In the genomic region with DNA sequence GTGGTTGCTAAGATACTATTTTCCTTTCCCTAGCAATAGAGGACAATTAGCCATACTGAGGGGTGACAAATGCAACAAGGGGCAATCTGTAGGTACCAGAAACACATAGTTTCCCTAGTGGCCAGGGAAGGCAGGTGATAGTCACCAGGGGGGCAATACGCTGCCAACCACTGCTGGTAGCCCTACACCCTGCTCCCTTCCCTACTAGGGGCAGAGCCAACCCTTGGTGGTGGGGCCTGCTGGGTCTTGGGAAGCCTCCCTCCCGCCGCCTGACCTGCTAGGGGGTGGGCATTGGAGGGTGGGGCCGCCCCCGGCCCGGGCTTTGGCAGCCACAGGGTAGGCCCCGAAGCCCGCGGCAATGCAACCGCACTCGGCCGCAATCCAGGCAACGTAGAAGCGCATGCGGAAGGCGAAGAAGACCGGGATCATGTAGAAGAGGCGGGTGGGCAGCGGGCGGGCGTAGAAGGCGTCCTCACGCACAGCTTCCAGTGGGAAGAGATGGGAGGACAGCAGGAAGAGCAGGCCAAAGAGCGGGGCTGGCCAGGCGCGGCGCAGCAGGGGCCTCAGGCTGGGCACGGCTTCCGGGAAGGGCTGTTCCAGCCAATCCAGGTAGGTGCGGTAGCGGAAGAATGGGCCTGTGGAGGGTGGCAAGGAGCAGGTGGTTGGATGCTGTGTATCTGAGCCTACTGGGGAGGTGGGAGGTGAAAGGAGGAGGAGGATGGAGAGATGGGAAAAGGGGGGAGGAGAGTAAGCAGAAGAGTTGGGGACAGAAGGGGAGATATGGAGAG, we compare ENCODE assay signal across 16 mouse cellular contexts. TPM values are rescaled to one million over a fixed set of nuclear protein-coding genes. Genes with fewer than 3 reads are reported as not detected.
A peak's percentile ranks its signal among the peaks of the same experiment; 100 is the strongest.
DNase-seq lines count a peak whose midpoint lies in the region; ATAC-seq and TF ChIP-seq lines count a peak whose summit lies in the region.
"Had no signal": no experiment of that assay in that cellular context is flagged by ENCODE, and none has a peak within 500 bp of the region (broad histone marks: within the 10 kb centered on the region; RNA-seq: fewer than 3 reads in every experiment).

No protein-coding gene starts in this region.

- no peaks in the 10 kb centered on the region for H3K9me3 ChIP-seq in forebrain, postnatal 0 days (ENCODE audit: low read length)
- H3K9me3 ChIP-seq in neural tube, embryonic 13.5 days = no peaks in the 10 kb centered on the region
- H3K9me3 ChIP-seq: intestine, embryonic 15.5 days; limb, embryonic 15.5 days; megakaryocyte, embryonic 14.5 days; stomach, embryonic 15.5 days had no signal

- TF ChIP-seq POLR2A in thymus, adult 2 months (IDR thresholded peaks at IDR 0.05; ENCODE audit: control insufficient read depth, extremely low read depth, insufficient read depth, low read length, poor library complexity) = no peak

- no peak overlapping the region for H3K9ac ChIP-seq in forebrain, postnatal 0 days
- peak overlapping the region; percentile 34; the same call in 1 of the 2 replicates for H3K9ac ChIP-seq in neural tube, embryonic 13.5 days
- H3K9ac ChIP-seq: intestine, embryonic 15.5 days; limb, embryonic 15.5 days; lung, embryonic 14.5 days; stomach, embryonic 15.5 days had no signal

- H3K27me3 ChIP-seq in forebrain, postnatal 0 days (ENCODE audit: insufficient read depth, low read length) = no peaks in the 10 kb centered on the region
- no peaks in the 10 kb centered on the region for H3K27me3 ChIP-seq in neural tube, embryonic 13.5 days
- no peaks in the 10 kb centered on the region for H3K27me3 ChIP-seq in thymus, adult 2 months (ENCODE audit: control insufficient read depth, insufficient read depth, low read length)
- H3K27me3 ChIP-seq: CH12.LX; intestine, embryonic 15.5 days; limb, embryonic 15.5 days; megakaryocyte, embryonic 14.5 days; stomach, embryonic 15.5 days had no signal

- H3K27ac ChIP-seq in left cerebral cortex, adult 2 months = peak overlapping the region; percentile 44
- H3K27ac ChIP-seq in forebrain, postnatal 0 days (ENCODE audit: low read depth, low read length) = peak overlapping the region; percentile 71; the same call in 1 of the 2 replicates
- H3K27ac ChIP-seq in neural tube, embryonic 13.5 days (replicated peaks) = no peak overlapping the region
- H3K27ac ChIP-seq in thymus, adult 2 months (ENCODE audit: control insufficient read depth, insufficient read depth, low read length) = no peak overlapping the region
- H3K27ac ChIP-seq: intestine, embryonic 15.5 days; limb, embryonic 15.5 days; stomach, embryonic 15.5 days had no signal

- H3K4me2 ChIP-seq in forebrain, postnatal 0 days (ENCODE audit: low read depth) = no peak overlapping the region
- no peak overlapping the region for H3K4me2 ChIP-seq in neural tube, embryonic 13.5 days
- H3K4me2 ChIP-seq: intestine, embryonic 15.5 days; limb, embryonic 15.5 days; lung, embryonic 14.5 days; stomach, embryonic 15.5 days had no signal

- no peak for ATAC-seq in forebrain, postnatal 0 days
- ATAC-seq in neural tube, embryonic 13.5 days (ENCODE audit: low read depth) = no peak
- ATAC-seq in activated CD4-positive, CD25-positive, alpha-beta regulatory T cell, adult 4 months = no peak
- ATAC-seq: intestine, embryonic 15.5 days had no signal

- intact Hi-C loops in left cerebral cortex, adult 2 months (cut with DNase I) = no loop called here

- no peak for TF ChIP-seq CTCF in left cerebral cortex, adult 2 months (IDR thresholded peaks at IDR 0.05)
- no peak for TF ChIP-seq CTCF in forebrain, postnatal 0 days (IDR thresholded peaks at IDR 0.05; ENCODE audit: low read depth)
- no peak for TF ChIP-seq CTCF in thymus, adult 2 months (IDR thresholded peaks at IDR 0.05; ENCODE audit: borderline replicate concordance, control insufficient read depth, extremely low read depth, insufficient read depth, low read length, poor library complexity)

- no peaks in the 10 kb centered on the region for H3K4me1 ChIP-seq in forebrain, postnatal 0 days (ENCODE audit: insufficient read depth)
- H3K4me1 ChIP-seq in neural tube, embryonic 13.5 days (replicated peaks) = peaks cover 24% of the 10 kb centered on the region
- no peaks in the 10 kb centered on the region for H3K4me1 ChIP-seq in thymus, adult 2 months (replicated peaks; ENCODE audit: control insufficient read depth, insufficient read depth, low read length)
- H3K4me1 ChIP-seq: intestine, embryonic 15.5 days; limb, embryonic 15.5 days; stomach, embryonic 15.5 days had no signal

- DNase-seq in left cerebral cortex, adult 2 months (ENCODE audit: extremely low spot score in 1 of 2, low spot score in 2 of 2) = no peak
- DNase-seq in left cerebral cortex, adult 8-10 months (ENCODE audit: low spot score in 2 of 2) = no peak
- peak; percentile 71 for DNase-seq in cerebellum, adult 9-10 months
- DNase-seq in forebrain, postnatal 0 days = no peak
- no peak for DNase-seq in thymus, adult 2 months
- DNase-seq: adrenal gland, adult 8-10 months; kidney, postnatal 25 days; lung, embryonic 14.5 days; right cerebral cortex, postnatal 4 days had no signal

- H3K4me3 ChIP-seq in left cerebral cortex, adult 2 months = no peak overlapping the region
- H3K4me3 ChIP-seq in forebrain, postnatal 0 days (ENCODE audit: low read depth, low read length) = no peak overlapping the region
- no peak overlapping the region for H3K4me3 ChIP-seq in neural tube, embryonic 13.5 days
- H3K4me3 ChIP-seq in thymus, adult 2 months (ENCODE audit: control insufficient read depth, insufficient read depth, low read length) = no peak overlapping the region
- H3K4me3 ChIP-seq: intestine, embryonic 15.5 days; limb, embryonic 15.5 days; megakaryocyte, embryonic 14.5 days; stomach, embryonic 15.5 days had no signal

- H3K36me3 ChIP-seq in forebrain, postnatal 0 days (ENCODE audit: insufficient read depth) = peaks cover 50% of the 10 kb centered on the region
- peaks cover 47% of the 10 kb centered on the region for H3K36me3 ChIP-seq in neural tube, embryonic 13.5 days
- no peaks in the 10 kb centered on the region for H3K36me3 ChIP-seq in thymus, adult 2 months (ENCODE audit: control insufficient read depth, insufficient read depth, low read length)

- 83% methylated on average over 30 of the region's 31 CpGs for WGBS in forebrain, postnatal 0 days
- WGBS in neural tube, embryonic 13.5 days = 77% methylated on average over 31 of the region's 31 CpGs
- 97% methylated on average over 31 of the region's 31 CpGs for WGBS in thymus, adult 2 months

RNA-seq across cellular contexts. Expression of a gene that starts 7.1 kb away (rescaled TPM):
- total RNA-seq in left cerebral cortex, adult 2 months (2021) = 10 to 100 TPM; 77.0 to 79.0 TPM
- 10 to 100 TPM; 90.2 to 97.5 (median 95.3) TPM for total RNA-seq in left cerebral cortex, adult 8-10 months (2022)
- 291 and 292 TPM in 2 replicates for total RNA-seq in forebrain, postnatal 0 days (2014; rRNA removed)
- 259 and 282 TPM in 2 replicates for polyA plus RNA-seq in forebrain, postnatal 0 days (2015; fragmentation: Nextera tagmentation; extraction: Ambion mirVana)
- 223 and 227 TPM in 2 replicates for polyA plus RNA-seq in neural tube, embryonic 13.5 days (2015; fragmentation: Nextera tagmentation; extraction: Ambion mirVana)
- polyA plus RNA-seq in thymus, adult 2 months (2012; rRNA removed) = 53.6 and 57.6 TPM in 2 replicates
- 10 to 100 TPM in 1 of 2 experiments, 1 to 10 TPM in 1; 7.5 to 10.4 TPM for polyA plus RNA-seq in activated CD4-positive, CD25-positive, alpha-beta regulatory T cell, adult 4 months (2017; shearing (Covaris generic))

RNA-seq across cellular contexts. Expression of a gene that starts 7.7 kb away (rescaled TPM):
- total RNA-seq in left cerebral cortex, adult 2 months (2021) = 100 to 1,000 TPM; 235 to 238 TPM
- 100 to 1,000 TPM; 211 to 222 (median 220) TPM for total RNA-seq in left cerebral cortex, adult 8-10 months (2022)
- total RNA-seq in forebrain, postnatal 0 days (2014; rRNA removed) = 112 and 165 TPM in 2 replicates
- 81.8 and 107 TPM in 2 replicates for polyA plus RNA-seq in forebrain, postnatal 0 days (2015; fragmentation: Nextera tagmentation; extraction: Ambion mirVana)
- polyA plus RNA-seq in neural tube, embryonic 13.5 days (2015; fragmentation: Nextera tagmentation; extraction: Ambion mirVana) = 58.7 and 64.6 TPM in 2 replicates
- polyA plus RNA-seq in thymus, adult 2 months (2012; rRNA removed) = 75.5 and 82.5 TPM in 2 replicates
- polyA plus RNA-seq in activated CD4-positive, CD25-positive, alpha-beta regulatory T cell, adult 4 months (2017; shearing (Covaris generic)) = 10 to 100 TPM; 13.8 to 27.6 TPM

RNA-seq across cellular contexts. Expression of a gene that starts 8.2 kb away (rescaled TPM):
- 10 to 100 TPM in 1 of 2 experiments, 1 to 10 TPM in 1; 7.4 to 14.6 TPM for total RNA-seq in left cerebral cortex, adult 2 months (2021)
- total RNA-seq in left cerebral cortex, adult 8-10 months (2022) = 1 to 10 TPM; 3.7 to 7.7 (median 7.1) TPM
- 3.1 and 3.5 TPM in 2 replicates for total RNA-seq in forebrain, postnatal 0 days (2014; rRNA removed)
- 0.93 and 2.0 TPM in 2 replicates for polyA plus RNA-seq in forebrain, postnatal 0 days (2015; fragmentation: Nextera tagmentation; extraction: Ambion mirVana)
- 3.6 and 4.4 TPM in 2 replicates for polyA plus RNA-seq in neural tube, embryonic 13.5 days (2015; fragmentation: Nextera tagmentation; extraction: Ambion mirVana)
- 21.7 and 27.9 TPM in 2 replicates for polyA plus RNA-seq in thymus, adult 2 months (2012; rRNA removed)
- 1 to 10 TPM; 4.1 to 9.2 TPM for polyA plus RNA-seq in activated CD4-positive, CD25-positive, alpha-beta regulatory T cell, adult 4 months (2017; shearing (Covaris generic))

RNA-seq across cellular contexts. Expression of a gene that starts 18.2 kb away (rescaled TPM):
- 100 to 1,000 TPM; 325 to 326 TPM for total RNA-seq in left cerebral cortex, adult 2 months (2021)
- total RNA-seq in left cerebral cortex, adult 8-10 months (2022) = 100 to 1,000 TPM; 334 to 440 (median 376) TPM
- 1,013 and 1,830 TPM in 2 replicates for total RNA-seq in forebrain, postnatal 0 days (2014; rRNA removed)
- polyA plus RNA-seq in forebrain, postnatal 0 days (2015; fragmentation: Nextera tagmentation; extraction: Ambion mirVana) = 807 and 937 TPM in 2 replicates
- polyA plus RNA-seq in neural tube, embryonic 13.5 days (2015; fragmentation: Nextera tagmentation; extraction: Ambion mirVana) = 986 and 989 TPM in 2 replicates
- polyA plus RNA-seq in thymus, adult 2 months (2012; rRNA removed) = 2,860 and 2,943 TPM in 2 replicates
- 1,000 to 10,000 TPM; 4,746 to 5,361 TPM for polyA plus RNA-seq in activated CD4-positive, CD25-positive, alpha-beta regulatory T cell, adult 4 months (2017; shearing (Covaris generic))

RNA-seq across cellular contexts. Expression of a gene that starts 20.0 kb away (rescaled TPM):
- 1 to 10 TPM; 5.4 to 6.1 TPM for total RNA-seq in left cerebral cortex, adult 2 months (2021)
- 1 to 10 TPM; 5.7 to 7.6 (median 5.8) TPM for total RNA-seq in left cerebral cortex, adult 8-10 months (2022)
- 5.2 and 6.6 TPM in 2 replicates for total RNA-seq in forebrain, postnatal 0 days (2014; rRNA removed)
- polyA plus RNA-seq in forebrain, postnatal 0 days (2015; fragmentation: Nextera tagmentation; extraction: Ambion mirVana) = 10.3 and 10.4 TPM in 2 replicates
- polyA plus RNA-seq in neural tube, embryonic 13.5 days (2015; fragmentation: Nextera tagmentation; extraction: Ambion mirVana) = 18.0 and 18.7 TPM in 2 replicates
- 4.3 and 4.9 TPM in 2 replicates for polyA plus RNA-seq in thymus, adult 2 months (2012; rRNA removed)
- 1 to 10 TPM; 6.6 to 8.6 TPM for polyA plus RNA-seq in activated CD4-positive, CD25-positive, alpha-beta regulatory T cell, adult 4 months (2017; shearing (Covaris generic))

Comparison
In these comparisons a context has a peak if more than half of its experiments do, and no peak if none do; other contexts are left out.
1. H3K27ac ChIP-seq: peak in left cerebral cortex, adult 2 months (single experiment) and forebrain, postnatal 0 days (single experiment); none in neural tube, embryonic 13.5 days (single experiment) and thymus, adult 2 months (single experiment).